Mouse (Mus musculus) stomach, postnatal 0 days (tissue): Measurements from ENCODE around the gene Ppp1r14b.

ENCODE experiments used
- CTCF ChIP-seq: IDR thresholded peaks from 2 replicates; pipeline ENCODE4 v1.5.1; 2016; ENCODE audit warnings: antibody characterized with exemption, low read depth, mild to moderate bottlenecking, moderate library complexity
- EP300 ChIP-seq: optimal IDR thresholded peaks from 2 replicates; pipeline ENCODE3; 2016; ENCODE audit warnings: antibody characterized with exemption

DNA sequence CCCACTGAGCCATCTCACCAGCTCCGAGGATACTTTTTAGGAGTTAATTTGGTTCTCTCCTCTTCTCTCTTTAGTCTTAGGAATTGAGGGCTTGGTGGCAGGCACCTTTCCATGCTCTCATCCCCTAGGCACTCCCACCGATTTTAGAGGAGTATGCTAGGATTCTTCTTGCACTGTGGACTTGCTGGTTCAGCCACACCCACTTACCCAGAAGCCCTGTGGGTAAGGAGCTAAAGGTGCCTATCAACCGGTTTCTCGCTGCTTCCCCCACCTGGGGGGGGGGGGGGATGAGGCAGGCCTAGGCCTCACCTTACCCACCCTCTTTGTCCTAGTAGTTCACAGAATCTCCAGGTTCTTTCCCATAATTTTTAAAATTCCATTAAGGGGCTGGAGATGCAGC lies 27.0 kb upstream of the Ppp1r14b start:
- no peak for TF ChIP-seq CTCF
- TF ChIP-seq EP300: no peak
